Mouse (Mus musculus) limb, embryonic 14.5 days (tissue): ENCODE measurements around the gene Zfp691. TPM values are rescaled to one million over a fixed set of nuclear protein-coding genes. Genes with fewer than 3 reads are reported as not detected.

ENCODE experiments used
- ATAC-seq: fragments of 200-750 bp; cut with Nextera tagmentation; 2 replicates; pipeline ENCODE4 v1.8.0; 2017; ENCODE audit warnings: low read depth, moderate number of reproducible peaks, moderate TSS enrichment; ENCODE audit not compliant: low FRiP score
- DNase-seq: peaks from one replicate; pipeline ENCODE4 v3.0.0-alpha.2; 2015; ENCODE audit warnings: low spot score
- H3K27ac ChIP-seq: fragments of 300-500 bp; sonication (generic); replicated peaks from 2 replicates; pipeline ENCODE4 v1.5.1; 2014; ENCODE audit warnings: low read depth, mild to moderate bottlenecking, low read length, moderate library complexity, mixed read lengths
- H3K27me3 ChIP-seq: fragments of 300-500 bp; sonication (generic); 2 replicates; pipeline ENCODE4 v1.6.1; 2014; ENCODE audit warnings: low read length, mixed read lengths; ENCODE audit not compliant: control insufficient read depth, insufficient read depth
- H3K36me3 ChIP-seq: fragments of 300-500 bp; sonication (generic); 2 replicates; pipeline ENCODE4 v1.6.1; 2014; ENCODE audit warnings: mild to moderate bottlenecking, low read length, moderate library complexity, mixed read lengths; ENCODE audit not compliant: control insufficient read depth, insufficient read depth
- H3K4me1 ChIP-seq: fragments of 300-500 bp; sonication (generic); 2 replicates; pipeline ENCODE4 v1.6.1; 2014; ENCODE audit warnings: antibody characterized with exemption, low read length, mixed read lengths; ENCODE audit not compliant: control insufficient read depth, insufficient read depth
- H3K4me2 ChIP-seq: fragments of 300-500 bp; sonication (generic); replicated peaks from 2 replicates; pipeline ENCODE4 v1.6.1; 2014; ENCODE audit warnings: low read depth, mild to moderate bottlenecking, low read length, moderate library complexity; ENCODE audit not compliant: severe bottlenecking
- H3K4me3 ChIP-seq: fragments of 300-500 bp; sonication (generic); replicated peaks from 2 replicates; pipeline ENCODE4 v1.5.1; 2014; ENCODE audit warnings: low read length
- H3K9ac ChIP-seq: fragments of 300-500 bp; sonication (generic); 2 replicates; pipeline ENCODE4 v1.6.1; 2014; ENCODE audit warnings: mild to moderate bottlenecking, low read depth, low read length, moderate library complexity; ENCODE audit not compliant: severe bottlenecking
- H3K9me3 ChIP-seq: fragments of 300-500 bp; sonication (generic); 2 replicates; pipeline ENCODE4 v1.6.1; 2016; ENCODE audit warnings: low read length; ENCODE audit not compliant: control insufficient read depth
- POLR2A ChIP-seq: fragments of 200-500 bp; IDR thresholded peaks from 2 replicates; pipeline ENCODE4 v1.8.0; 2012; ENCODE audit warnings: inconsistent platforms, mild to moderate bottlenecking, moderate library complexity, borderline replicate concordance; ENCODE audit not compliant: insufficient read depth, insufficient read length; ENCODE audit errors: extremely low read depth
- WGBS: fragments of 180-500 bp; shearing (Covaris S2); extraction: QIAGEN DNeasy Blood & Tissue Kit; methylation state at CpG from one replicate; pipeline ENCODE4 v1.1.7; 2014; 5-methylcytosine and 5-hydroxymethylcytosine counted together
- polyA plus RNA-seq, 2 experiments: library from polyadenylated mRNA; depleted of rRNA in 1 of 2; stranded (reverse) in 1 of 2; unstranded in 1 of 2; fragments of >200 nt; fragmentation: Nextera tagmentation in 1 of 2; extraction: Ambion mirVana in 1 of 2; gene quantifications; 2 replicates each; pipeline versions ENCODE4 v1.2.1 to v1.2.3; 2012 to 2014

Gene Zfp691
- polyA plus RNA-seq, 2 experiments = 7.2 to 10.6 TPM

DNA sequence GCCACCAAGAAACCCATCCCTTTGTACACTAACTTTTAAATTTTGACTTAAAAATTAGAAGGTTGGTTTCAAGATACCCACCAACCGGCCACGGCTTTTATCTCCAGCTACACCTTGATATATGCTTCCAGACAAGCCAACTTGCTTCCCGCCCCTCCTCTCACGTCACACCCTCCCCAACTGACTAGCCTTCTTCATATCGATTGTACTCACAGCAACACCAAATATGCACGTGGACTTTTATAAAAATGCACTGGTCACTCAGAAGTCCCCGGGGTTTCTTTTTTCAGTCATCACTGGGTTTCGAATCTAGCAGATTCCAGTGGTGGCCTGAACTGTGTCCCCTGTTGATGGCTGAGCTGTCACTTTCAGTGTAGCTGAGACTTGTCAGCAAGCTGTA lies 16.6 kb upstream of the Zfp691 start:
- no peak overlapping the region for H3K4me2 ChIP-seq
- no peak overlapping the region for H3K27ac ChIP-seq
- no peak for DNase-seq
- H3K4me1 ChIP-seq = no peaks in the 10 kb centered on the region
- H3K27me3 ChIP-seq = no peaks in the 10 kb centered on the region
- no peak for ATAC-seq
- TF ChIP-seq POLR2A = no peak
- no peak overlapping the region for H3K9ac ChIP-seq
- 82% methylated on average over 8 of the region's 8 CpGs for WGBS
- no peaks in the 10 kb centered on the region for H3K9me3 ChIP-seq
- H3K36me3 ChIP-seq = no peaks in the 10 kb centered on the region
- no peak overlapping the region for H3K4me3 ChIP-seq

DNA sequence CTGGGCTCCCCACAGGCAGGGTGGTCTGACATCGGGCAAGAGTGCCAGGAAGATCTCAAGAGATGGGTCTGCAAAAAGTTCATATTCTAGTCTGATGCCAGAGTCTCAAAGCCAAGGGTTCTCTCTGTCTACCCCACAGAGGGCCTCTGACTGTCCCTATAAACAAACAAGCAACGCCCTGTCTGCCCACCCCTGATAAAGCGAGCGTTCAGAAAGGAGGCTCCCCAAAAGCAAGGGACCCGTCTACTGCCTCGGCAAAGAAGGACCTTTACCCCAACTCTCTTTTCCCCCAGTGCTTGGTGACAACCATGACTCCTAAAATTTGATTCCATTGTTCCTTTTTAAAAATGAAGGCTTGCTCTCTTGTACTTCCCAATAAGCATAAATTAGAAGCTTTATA lies 15.9 kb upstream of the Zfp691 start, which contains the start of gene Ermap:
TSS of gene Ermap (minus strand) at position 148 of the 400 bp plus-strand sequence.
- no peak for TF ChIP-seq POLR2A
- no peaks in the 10 kb centered on the region for H3K27me3 ChIP-seq
- 77% methylated on average over 6 of the region's 6 CpGs for WGBS
- ATAC-seq (no peak), DNase-seq (no peak)
- no peak within 1 kb of the TSS for H3K4me3 ChIP-seq
- no peak within 1 kb of the TSS for H3K4me2 ChIP-seq
- no peaks in the 10 kb centered on the region for H3K9me3 ChIP-seq
- no peak within 1 kb of the TSS for H3K9ac ChIP-seq
- no peak within 1 kb of the TSS for H3K27ac ChIP-seq
- H3K4me1 ChIP-seq = no peaks in the 10 kb centered on the region
- no peaks in the 10 kb centered on the region for H3K36me3 ChIP-seq

DNA sequence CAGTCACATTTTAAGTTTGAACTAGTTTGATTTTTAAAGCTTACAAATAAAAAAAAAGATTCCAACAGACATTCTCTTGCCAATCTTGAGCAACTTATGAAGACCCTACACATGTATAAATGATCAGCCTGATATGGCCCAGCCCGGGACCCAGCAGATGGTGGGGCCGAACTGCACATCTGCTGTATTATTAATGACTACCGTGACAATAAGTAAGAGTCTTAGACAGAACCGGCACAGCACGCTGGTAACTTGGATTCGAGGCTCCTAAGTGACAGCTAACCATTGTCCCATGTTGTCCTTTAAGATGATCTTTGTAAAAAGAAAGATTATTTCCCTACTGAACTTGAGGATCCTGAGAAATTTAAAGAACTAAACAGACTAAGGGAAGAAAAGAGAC lies 15.4 kb upstream of the Zfp691 start:
- no peak for TF ChIP-seq POLR2A
- DNase-seq (no peak), ATAC-seq (no peak)
- no peaks in the 10 kb centered on the region for H3K36me3 ChIP-seq
- H3K4me1 ChIP-seq = no peaks in the 10 kb centered on the region
- H3K27ac ChIP-seq = no peak overlapping the region
- no peaks in the 10 kb centered on the region for H3K9me3 ChIP-seq
- 74% methylated on average over 6 of the region's 6 CpGs for WGBS
- H3K27me3 ChIP-seq = no peaks in the 10 kb centered on the region
- H3K4me3 ChIP-seq = no peak overlapping the region
- no peak overlapping the region for H3K9ac ChIP-seq
- no peak overlapping the region for H3K4me2 ChIP-seq

- Histone ChIP-seq H3K9ac (no peak overlapping the region), H3K4me1 (no peaks in the 10 kb centered on the region), H3K4me3 (no peak overlapping the region), H3K36me3 (no peaks in the 10 kb centered on the region), H3K4me2 (no peak overlapping the region), H3K27ac (no peak overlapping the region), H3K9me3 (no peaks in the 10 kb centered on the region), H3K27me3 (no peaks in the 10 kb centered on the region)
- no peak for TF ChIP-seq POLR2A
- ATAC-seq = no peak
- DNase-seq = no peak
- 52% methylated on average over 11 of the region's 11 CpGs for WGBS
Observed at GRCm38 (mm10) chr4:119188060-119188785, 14.2 kb upstream of the Zfp691 start.

- no peak for TF ChIP-seq POLR2A
- Histone ChIP-seq H3K4me1 (no peaks in the 10 kb centered on the region), H3K4me2 (no peak overlapping the region), H3K27me3 (no peaks in the 10 kb centered on the region), H3K9ac (no peak overlapping the region), H3K9me3 (no peaks in the 10 kb centered on the region), H3K36me3 (no peaks in the 10 kb centered on the region), H3K27ac (no peak overlapping the region), H3K4me3 (no peak overlapping the region)
- 79% methylated on average over 4 of the region's 4 CpGs for WGBS
- DNase-seq (no peak), ATAC-seq (no peak)
Observed at GRCm38 (mm10) chr4:119185771-119186170, 11.8 kb upstream of the Zfp691 start.

GRCm38 (mm10) chr4:119183525-119183924 lies 9.5 kb upstream of the Zfp691 start:
- Histone ChIP-seq H3K9ac (no peak overlapping the region), H3K4me2 (no peak overlapping the region), H3K4me1 (no peaks in the 10 kb centered on the region), H3K36me3 (no peaks in the 10 kb centered on the region), H3K9me3 (no peaks in the 10 kb centered on the region), H3K27ac (no peak overlapping the region), H3K27me3 (no peaks in the 10 kb centered on the region), H3K4me3 (no peak overlapping the region)
- WGBS = 48% methylated on average over 1 of the region's 1 CpGs
- no peak for DNase-seq
- TF ChIP-seq POLR2A = no peak
- ATAC-seq = no peak
